Comparison of ENCODE assay signal across 7 mouse cellular contexts in the genomic region with DNA sequence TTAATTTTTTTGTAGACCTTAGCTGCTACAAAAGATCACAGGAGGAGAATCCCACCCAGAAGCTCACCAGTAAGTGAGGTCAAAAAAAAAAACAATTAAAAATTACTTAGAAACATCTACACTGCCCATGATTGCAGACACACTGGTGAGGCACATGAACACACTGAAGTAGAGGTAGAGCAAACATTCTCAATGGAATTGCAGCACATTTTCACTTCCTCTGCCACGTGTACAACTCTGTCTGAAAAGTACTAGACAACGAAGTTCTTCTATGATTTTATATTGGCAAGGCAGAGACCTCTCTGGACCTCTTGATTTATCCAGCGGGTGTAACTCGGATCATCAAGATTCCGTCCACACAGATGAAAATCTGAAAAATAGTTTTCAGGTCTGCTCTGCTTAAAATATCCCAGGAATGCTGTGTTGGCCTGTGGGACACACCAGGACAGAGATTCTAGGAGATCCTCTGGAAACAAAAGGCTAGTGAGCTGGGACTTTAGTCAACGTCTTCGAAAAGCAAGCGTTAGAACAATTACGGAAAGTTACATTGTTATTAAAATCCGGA. TPM values are rescaled to one million over a fixed set of nuclear protein-coding genes. Genes with fewer than 3 reads are reported as not detected.
A peak's percentile ranks its signal among the peaks of the same experiment; 100 is the strongest.
DNase-seq lines count a peak whose midpoint lies in the region; ATAC-seq and TF ChIP-seq lines count a peak whose summit lies in the region.

No protein-coding gene starts in this region.

- no peaks in the 10 kb centered on the region; the same call in 1 of the 2 replicates for H3K36me3 ChIP-seq in testis, adult 2 months (ENCODE audit: control insufficient read depth, insufficient read depth, low read length)
- H3K36me3 ChIP-seq in forebrain, embryonic 13.5 days (ENCODE audit: poor library complexity, severe bottlenecking) = no peaks in the 10 kb centered on the region
- H3K36me3 ChIP-seq in limb, embryonic 15.5 days = peaks cover 5% of the 10 kb centered on the region; the same call in 1 of the 2 replicates

- H3K4me1 ChIP-seq in testis, adult 2 months (ENCODE audit: control insufficient read depth, insufficient read depth, low read length) = peaks cover 7% of the 10 kb centered on the region
- peaks cover 15% of the 10 kb centered on the region for H3K4me1 ChIP-seq in forebrain, embryonic 13.5 days
- peaks cover 19% of the 10 kb centered on the region; the same call in 1 of the 2 replicates for H3K4me1 ChIP-seq in limb, embryonic 15.5 days

- peak overlapping the region; percentile 81 for H3K4me2 ChIP-seq in forebrain, embryonic 13.5 days
- H3K4me2 ChIP-seq in limb, embryonic 15.5 days = peak overlapping the region; percentile 63

- H3K9me3 ChIP-seq in forebrain, embryonic 13.5 days (replicated peaks) = no peaks in the 10 kb centered on the region
- no peaks in the 10 kb centered on the region for H3K9me3 ChIP-seq in limb, embryonic 15.5 days

- no peak overlapping the region for H3K4me3 ChIP-seq in testis, adult 2 months (ENCODE audit: control insufficient read depth, low read depth, low read length)
- peak overlapping the region; percentile 86 for H3K4me3 ChIP-seq in forebrain, embryonic 13.5 days
- peak overlapping the region; percentile 89 for H3K4me3 ChIP-seq in limb, embryonic 15.5 days

- H3K9ac ChIP-seq in forebrain, embryonic 13.5 days = no peak overlapping the region
- H3K9ac ChIP-seq in limb, embryonic 15.5 days = peak overlapping the region; percentile 90; the same call in 1 of the 2 replicates

- intact Hi-C loops in left cerebral cortex, postnatal 14 days (cut with DNase I) = no loop called here

- no peak for TF ChIP-seq POLR2A in testis, adult 2 months (IDR thresholded peaks at IDR 0.05; ENCODE audit: control insufficient read depth, low read depth, low read length)

- no peak for ATAC-seq in forebrain, embryonic 13.5 days
- ATAC-seq in limb, embryonic 15.5 days (ENCODE audit: insufficient number of reproducible peaks, low FRiP score, low TSS enrichment, low read depth) = no peak

- TF ChIP-seq CTCF in testis, adult 2 months (IDR thresholded peaks at IDR 0.05; ENCODE audit: control insufficient read depth, insufficient read depth, insufficient replicate concordance, low read depth, low read length) = no peak

- DNase-seq in testis, postnatal 14 days (ENCODE audit: low spot score) = no peak
- no peak for DNase-seq in cerebellum, adult 11-12 months
- DNase-seq in adrenal gland, adult 8-10 months = no peak
- DNase-seq in left cerebral cortex, postnatal 14 days (ENCODE audit: low spot score in 2 of 2) = no peak

- peak overlapping the region; percentile 11; the same call in 1 of the 2 replicates for H3K27ac ChIP-seq in testis, adult 2 months (ENCODE audit: control insufficient read depth, insufficient read depth, low read depth, low read length)
- no peak overlapping the region for H3K27ac ChIP-seq in forebrain, embryonic 13.5 days
- peak overlapping the region; percentile 95 for H3K27ac ChIP-seq in limb, embryonic 15.5 days

- WGBS in forebrain, embryonic 13.5 days = 43% methylated on average over 10 of the region's 10 CpGs
- WGBS in limb, embryonic 15.5 days = 30% methylated on average over 10 of the region's 10 CpGs

- no peaks in the 10 kb centered on the region for H3K27me3 ChIP-seq in testis, adult 2 months (ENCODE audit: control insufficient read depth, insufficient read depth, low read length)
- no peaks in the 10 kb centered on the region for H3K27me3 ChIP-seq in forebrain, embryonic 13.5 days
- H3K27me3 ChIP-seq in limb, embryonic 15.5 days = no peaks in the 10 kb centered on the region

RNA-seq across cellular contexts. Expression of a gene that starts 1.0 kb away (rescaled TPM):
- 4.6 and 5.2 TPM in 2 replicates for polyA plus RNA-seq in testis, adult 2 months (2012; rRNA removed)
- 11.2 and 11.8 TPM in 2 replicates for polyA plus RNA-seq in forebrain, embryonic 13.5 days (2015; fragmentation: Nextera tagmentation; extraction: Ambion mirVana)
- 16.1 and 19.8 TPM in 2 replicates for polyA plus RNA-seq in limb, embryonic 15.5 days (2015; fragmentation: Nextera tagmentation; extraction: Ambion mirVana)
- 10 to 100 TPM; 27.0 to 31.7 (median 29.5) TPM for total RNA-seq in adrenal gland, adult 8-10 months (2022)
- total RNA-seq in left cerebral cortex, postnatal 14 days (2021) = 10 to 100 TPM; 40.4 to 40.6 TPM
